Mouse (Mus musculus): ENCODE results near the gene Grhpr. TPM values are rescaled to one million over a fixed set of nuclear protein-coding genes. Genes with fewer than 3 reads are reported as not detected.
"Not testable (repeated sequence)": the region's sequence is repeated elsewhere in the genome, so short reads cannot be mapped to it uniquely, and the experiment has no call there.

Grhpr gene
- polyA plus RNA-seq, 1 experiment from 2014 or later, result 65.4 TPM

DNA sequence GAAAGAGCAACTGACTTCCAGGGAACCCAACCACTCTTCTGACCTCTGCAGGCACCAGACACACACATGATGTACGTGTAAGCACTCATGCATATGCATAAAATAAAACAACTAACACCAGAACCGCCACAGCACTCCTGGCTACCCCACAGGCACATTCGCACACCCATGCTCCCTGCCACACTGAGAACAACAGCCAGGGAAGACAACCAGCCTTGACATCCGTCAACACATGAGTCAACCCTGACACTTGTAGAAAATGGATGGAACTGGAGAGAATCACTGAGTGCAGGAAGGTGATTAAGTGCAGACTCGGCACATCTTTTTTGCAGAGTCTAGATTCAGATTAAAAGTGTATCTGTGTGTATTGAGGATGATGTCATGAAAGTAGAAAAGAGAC is 55.4 kb downstream of the Grhpr start:
- H3K27me3 ChIP-seq (ENCODE audit: poor library complexity, severe bottlenecking), result no peaks in the 10 kb centered on the region
- WGBS, result 91% methylated on average over 5 of the region's 5 CpGs
- H3K36me3 ChIP-seq (replicated peaks), result peaks cover 79% of the 10 kb centered on the region
- no peak overlapping the region for H3K4me3 ChIP-seq
- no peak for DNase-seq (ENCODE audit: extremely low spot score, low spot score)
- no peaks in the 10 kb centered on the region for H3K4me1 ChIP-seq
- no peaks in the 10 kb centered on the region for H3K9me3 ChIP-seq
- no peak overlapping the region for H3K27ac ChIP-seq

DNA sequence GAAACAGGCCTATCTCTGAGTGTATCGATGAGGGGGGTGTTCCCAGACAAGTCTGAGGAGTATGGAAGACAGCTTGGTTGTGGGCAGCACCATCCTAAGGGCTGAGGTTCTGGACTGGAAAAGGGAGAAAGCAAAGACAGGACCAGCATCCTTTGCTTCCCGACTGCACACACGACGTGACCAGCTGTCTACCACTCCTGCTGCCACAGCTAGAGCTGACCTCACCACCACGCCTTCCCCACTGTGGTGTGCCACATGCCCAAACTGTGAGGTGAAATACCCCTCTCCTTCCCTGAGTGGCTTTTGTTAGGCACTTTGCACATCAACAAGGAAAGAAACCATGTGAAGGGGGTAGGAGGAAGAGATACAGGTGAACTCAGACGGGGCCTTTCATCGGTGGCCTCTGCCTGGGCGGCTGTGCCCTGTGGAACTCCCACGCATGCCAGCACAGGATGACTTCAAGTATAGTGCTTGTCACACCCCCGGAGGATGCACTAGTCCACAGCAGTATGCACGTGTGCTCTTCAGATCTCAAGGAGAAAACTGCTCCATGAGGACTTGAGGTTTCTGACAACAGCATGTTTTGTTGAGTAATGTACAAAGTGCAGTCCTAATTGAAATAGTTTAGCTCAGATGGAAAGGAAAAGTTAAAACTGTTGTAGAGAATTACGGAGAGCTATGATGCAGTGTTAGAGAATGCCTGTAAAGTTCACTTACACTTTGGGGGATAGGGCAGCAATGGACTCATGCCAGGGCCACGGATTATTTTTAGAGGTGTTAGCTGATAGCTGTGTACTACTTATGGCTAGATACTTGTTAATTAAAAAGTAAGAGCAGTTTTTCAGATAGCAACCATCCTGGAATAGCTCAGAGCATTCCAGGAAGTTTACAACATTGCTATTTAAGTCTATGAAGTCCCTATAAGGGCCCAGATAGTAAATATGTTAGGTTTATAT is 56.5 kb downstream of the Grhpr start:
- Histone ChIP-seq H3K27me3 (ENCODE audit: poor library complexity, severe bottlenecking) (no peaks in the 10 kb centered on the region), H3K36me3 (replicated peaks) (peaks cover 75% of the 10 kb centered on the region), H3K4me3 (no peak overlapping the region), H3K9me3 (no peaks in the 10 kb centered on the region), H3K27ac (no peak overlapping the region), H3K4me1 (no peaks in the 10 kb centered on the region)
- DNase-seq (ENCODE audit: extremely low spot score, low spot score), result no peak
- 92% methylated on average over 13 of the region's 13 CpGs for WGBS

DNA sequence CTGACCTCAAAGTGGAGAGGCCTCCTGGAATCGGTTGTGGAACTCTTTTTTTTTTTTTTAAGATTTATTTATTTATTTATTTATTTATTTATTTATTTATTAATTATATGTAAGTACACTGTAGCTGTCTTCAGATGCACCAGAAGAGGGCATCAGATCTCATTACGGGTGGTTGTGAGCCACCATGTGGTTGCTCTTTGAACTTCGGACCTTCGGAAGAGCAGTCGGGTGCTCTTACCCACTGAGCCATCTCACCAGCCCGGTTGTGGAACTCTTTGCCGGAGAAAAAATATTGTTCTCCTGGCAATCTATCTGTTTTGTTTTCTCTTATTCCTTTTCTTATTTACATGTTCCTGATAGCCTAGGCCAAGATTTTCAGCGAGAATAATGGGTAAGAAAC is 57.7 kb downstream of the Grhpr start:
- WGBS, result 70% methylated on average over 8 of the region's 8 CpGs
- DNase-seq (ENCODE audit: extremely low spot score, low spot score); H3K4me3 ChIP-seq; H3K4me1 ChIP-seq; H3K27ac ChIP-seq; H3K9me3 ChIP-seq; H3K27me3 ChIP-seq (ENCODE audit: poor library complexity, severe bottlenecking): not testable (repeated sequence)
- peaks cover 74% of the 10 kb centered on the region for H3K36me3 ChIP-seq (replicated peaks)

DNA sequence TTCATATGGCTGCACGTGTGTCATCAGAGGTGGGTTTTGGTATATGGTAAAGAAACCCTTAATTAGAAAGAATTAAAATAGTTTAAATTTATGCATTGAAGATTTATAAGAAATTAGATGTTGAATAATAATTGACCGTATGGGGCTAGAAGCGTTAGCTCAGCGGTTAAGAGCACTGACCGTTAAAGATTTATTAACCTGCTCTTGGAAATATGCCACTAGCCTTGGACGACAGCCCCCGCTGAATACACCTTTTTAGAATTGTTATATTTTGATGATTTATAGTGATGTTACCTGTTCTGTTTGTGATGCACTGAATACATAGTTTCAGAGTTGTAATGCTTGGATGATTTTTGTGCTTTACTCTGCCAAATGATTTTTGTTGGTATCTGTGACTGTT is 58.4 kb downstream of the Grhpr start:
- DNase-seq (ENCODE audit: extremely low spot score, low spot score); H3K4me3 ChIP-seq; H3K9me3 ChIP-seq; H3K27ac ChIP-seq; H3K27me3 ChIP-seq (ENCODE audit: poor library complexity, severe bottlenecking); H3K4me1 ChIP-seq: not testable (repeated sequence)
- 94% methylated on average over 7 of the region's 7 CpGs for WGBS
- peaks cover 75% of the 10 kb centered on the region for H3K36me3 ChIP-seq (replicated peaks)

Other genes with a start within 250 kb of the Grhpr start
- 21.9 and 24.7 TPM in 2 replicates for gene Zcchc7, start 225.5 kb upstream of the Grhpr start, polyA plus RNA-seq (2016; fragmentation: Nextera tagmentation; extraction: Ambion mirVana)
- gene Zbtb5, start 31.0 kb downstream of the Grhpr start, polyA plus RNA-seq (2016; fragmentation: Nextera tagmentation; extraction: Ambion mirVana), result 36.5 and 37.6 TPM in 2 replicates
- 64.8 and 71.4 TPM in 2 replicates for gene Polr1e, start 37.2 kb downstream of the Grhpr start, polyA plus RNA-seq (2016; fragmentation: Nextera tagmentation; extraction: Ambion mirVana)
- 17.8 and 18.0 TPM in 2 replicates for gene Fbxo10, start 103.2 kb downstream of the Grhpr start, polyA plus RNA-seq (2016; fragmentation: Nextera tagmentation; extraction: Ambion mirVana)
- 234 and 236 TPM in 2 replicates for gene Tomm5, start 126.7 kb downstream of the Grhpr start, polyA plus RNA-seq (2016; fragmentation: Nextera tagmentation; extraction: Ambion mirVana)
- gene Frmpd1, start 203.5 kb downstream of the Grhpr start, polyA plus RNA-seq (2016; fragmentation: Nextera tagmentation; extraction: Ambion mirVana), result 0.52 and 0.58 TPM in 2 replicates

All from forebrain, embryonic 10.5 days (tissue).